Mouse (Mus musculus) left cerebral cortex, adult 18-20 months (tissue): ENCODE measurements around the gene Klk1b1. TPM values are rescaled to one million over a fixed set of nuclear protein-coding genes. Genes with fewer than 3 reads are reported as not detected.
A peak's percentile ranks its signal among the peaks of the same experiment; 100 is the strongest.
"Not testable (repeated sequence)": the region's sequence is repeated elsewhere in the genome, so short reads cannot be mapped to it uniquely, and the experiment has no call there.

Experiments
- DNase-seq, 2 experiments: peaks; one replicate each; pipeline ENCODE4 v3.0.0; 2021 to 2022; ENCODE audit warnings: low spot score in 2 of 2, mixed read lengths in 1 of 2
- long read RNA-seq, 2 experiments: library from polyadenylated mRNA; stranded (forward); transcript quantifications; one replicate each; pipeline ENCODE4 v2.0.0; 2021
- total RNA-seq, 2 experiments: library from RNA; stranded (reverse); gene quantifications; 2 replicates each; pipeline ENCODE4 v1.2.3; 2021

Klk1b1 gene
- not detected for total RNA-seq
- long read RNA-seq, experiment 1 = 0 reads
- long read RNA-seq, experiment 2 = 0 reads

GRCm38 (mm10) chr7:43966451-43966850, at the start of gene Klk1b1:
Gene Klk1b1, plus strand, starts transcription at chr7:43966751.
- no peak for DNase-seq

- DNase-seq = no peak
Measured at GRCm38 (mm10) chr7:43918426-43918825, 48.1 kb upstream of the Klk1b1 start.

GRCm38 (mm10) chr7:43918871-43919270, 47.7 kb upstream of the Klk1b1 start:
- DNase-seq = no peak

- DNase-seq = peak; percentile 78 to 83
Measured at GRCm38 (mm10) chr7:43919559-43920451, 46.7 kb upstream of the Klk1b1 start.

GRCm38 (mm10) chr7:43920582-43920981, 46.0 kb upstream of the Klk1b1 start:
- DNase-seq = no peak

- no peak for DNase-seq
Measured at GRCm38 (mm10) chr7:43921087-43921486, 45.5 kb upstream of the Klk1b1 start.

GRCm38 (mm10) chr7:43921941-43922340, 44.6 kb upstream of the Klk1b1 start:
- DNase-seq = no peak

- no peak for DNase-seq
Measured at GRCm38 (mm10) chr7:43925985-43926384, 40.6 kb upstream of the Klk1b1 start.

- peak in 1 of 2 experiments; percentile 21 for DNase-seq
Measured at GRCm38 (mm10) chr7:43928521-43928920, 38.0 kb upstream of the Klk1b1 start.

GRCm38 (mm10) chr7:43932337-43932736, 34.2 kb upstream of the Klk1b1 start:
- DNase-seq = no peak

- DNase-seq = no peak
Measured at GRCm38 (mm10) chr7:43933440-43933839, 33.1 kb upstream of the Klk1b1 start, which contains the start of gene Klk15. Gene Klk15, plus strand, starts transcription at chr7:43933740.

GRCm38 (mm10) chr7:43934747-43935146, 31.8 kb upstream of the Klk1b1 start:
- no peak for DNase-seq

GRCm38 (mm10) chr7:43936551-43936950, 30.0 kb upstream of the Klk1b1 start:
- no peak for DNase-seq

GRCm38 (mm10) chr7:43942293-43942692, 24.3 kb upstream of the Klk1b1 start:
- not testable (repeated sequence) for DNase-seq

GRCm38 (mm10) chr7:43944727-43945264, 21.8 kb upstream of the Klk1b1 start:
- no peak for DNase-seq

- DNase-seq = no peak
Measured at GRCm38 (mm10) chr7:43950364-43950763, 16.2 kb upstream of the Klk1b1 start, which contains the start of gene Klk1b8. Gene Klk1b8, plus strand, starts transcription at chr7:43950664.

GRCm38 (mm10) chr7:43952703-43953102, 13.8 kb upstream of the Klk1b1 start:
- DNase-seq = peak; percentile 9 to 10

- DNase-seq = no peak
Measured at GRCm38 (mm10) chr7:43967058-43967457, 507 bp downstream of the Klk1b1 start.

GRCm38 (mm10) chr7:43967612-43968011, 1.1 kb downstream of the Klk1b1 start:
- no peak for DNase-seq

GRCm38 (mm10) chr7:43975761-43976160, 9.2 kb downstream of the Klk1b1 start, which contains the start of gene Klk1b9:
Gene Klk1b9, plus strand, starts transcription at chr7:43976061.
- DNase-seq = not testable (repeated sequence)

GRCm38 (mm10) chr7:43985657-43986056, 19.1 kb downstream of the Klk1b1 start:
- DNase-seq = no peak

GRCm38 (mm10) chr7:43994821-43995220, 28.3 kb downstream of the Klk1b1 start:
- not testable (repeated sequence) for DNase-seq
